Mouse (Mus musculus) kidney, adult 2 months (tissue): ENCODE results near the gene Slc22a14. TPM values are rescaled to one million over a fixed set of nuclear protein-coding genes. Genes with fewer than 3 reads are reported as not detected.

Experiments used
- DNase-seq: peaks from one replicate; pipeline ENCODE4 v3.0.0; 2021
- H3K27ac ChIP-seq: fragments of 200-500 bp; 2 replicates; pipeline ENCODE4 v1.5.1; 2012; ENCODE audit warnings: low read depth, low read length, control low read depth, inconsistent platforms; ENCODE audit not compliant: insufficient read depth
- H3K27me3 ChIP-seq: fragments of 200-500 bp; replicated peaks from 2 replicates; pipeline ENCODE4 v1.6.1; 2012; ENCODE audit warnings: mild to moderate bottlenecking, moderate library complexity, low read length, inconsistent platforms; ENCODE audit not compliant: control insufficient read depth, insufficient read depth
- H3K36me3 ChIP-seq: fragments of 200-500 bp; 2 replicates; pipeline ENCODE4 v1.6.1; 2012; ENCODE audit warnings: mild to moderate bottlenecking, moderate library complexity, low read length, inconsistent platforms; ENCODE audit not compliant: control insufficient read depth, insufficient read depth
- H3K4me1 ChIP-seq: fragments of 200-500 bp; 2 replicates; pipeline ENCODE4 v1.6.1; 2011; ENCODE audit warnings: low read length; ENCODE audit not compliant: control insufficient read depth, insufficient read depth
- H3K4me3 ChIP-seq: fragments of 200-500 bp; 2 replicates; pipeline ENCODE4 v1.5.1; 2011; ENCODE audit warnings: mild to moderate bottlenecking, low read depth, low read length, control low read depth; ENCODE audit not compliant: insufficient read depth
- CTCF ChIP-seq: fragments of 200-500 bp; conservative IDR thresholded peaks from 2 replicates; pipeline ENCODE4 v1.5.1; 2011; ENCODE audit warnings: low read depth, mild to moderate bottlenecking, control low read depth, low read length, moderate library complexity, mixed read lengths; ENCODE audit not compliant: insufficient read depth, insufficient read length
- POLR2A ChIP-seq: fragments of 200-500 bp; IDR thresholded peaks from one replicate; pipeline ENCODE4 v1.6.1; 2011; ENCODE audit warnings: low read depth, low read length, control low read depth
- WGBS: fragments of 180-500 bp; shearing (Covaris S2); methylation state at CpG from one replicate; pipeline ENCODE4 v1.1.7; 2018; 5-methylcytosine and 5-hydroxymethylcytosine counted together
- polyA plus RNA-seq: library from polyadenylated mRNA; depleted of rRNA; stranded (reverse); fragments of >200 nt; gene quantifications from 2 replicates; pipeline ENCODE4 v1.2.3, GENCODE M21; 2012

Gene Slc22a14
- polyA plus RNA-seq, 1 experiment = 1.7 TPM

DNA sequence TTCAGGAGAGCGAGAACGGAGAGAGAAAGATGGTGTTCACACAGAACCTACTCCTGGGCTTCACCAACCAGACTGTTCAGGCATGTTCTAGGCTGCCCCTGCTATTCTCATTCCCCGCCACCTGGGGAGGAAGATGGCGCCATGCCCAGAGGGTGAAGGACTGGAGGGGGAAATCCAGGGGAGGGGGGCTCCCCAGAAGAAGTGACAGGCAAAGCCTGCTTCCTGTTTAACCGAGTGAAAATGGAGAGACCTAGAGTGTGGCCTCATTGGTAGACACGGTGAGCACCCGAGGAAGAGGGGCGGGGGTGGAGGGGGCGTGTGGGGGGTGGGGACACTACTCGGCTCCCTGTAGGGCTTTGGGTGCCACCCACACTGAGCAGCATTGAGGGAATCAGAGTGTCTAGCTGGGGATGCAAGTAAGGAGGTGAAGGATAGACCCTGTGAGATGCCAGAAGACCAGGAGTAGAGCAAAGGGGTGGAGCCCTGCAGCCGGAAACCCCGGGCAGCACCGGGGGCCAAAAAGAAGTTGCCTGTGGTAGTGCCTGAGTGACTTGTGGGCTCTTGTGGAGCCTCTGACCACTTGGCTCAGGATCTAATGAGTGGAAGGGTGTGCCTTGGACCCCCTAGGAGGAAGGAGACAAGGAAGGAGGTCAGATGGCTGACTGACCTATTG lies 219.1 kb downstream of the Slc22a14 start:
- H3K36me3 ChIP-seq = no peaks in the 10 kb centered on the region
- H3K27ac ChIP-seq = no peak overlapping the region
- no peaks in the 10 kb centered on the region for H3K4me1 ChIP-seq
- H3K27me3 ChIP-seq = no peaks in the 10 kb centered on the region
- WGBS = 58% methylated on average over 13 of the region's 13 CpGs
- H3K4me3 ChIP-seq = no peak overlapping the region
- no peak for DNase-seq
- TF ChIP-seq CTCF (no peak), POLR2A (no peak)

DNA sequence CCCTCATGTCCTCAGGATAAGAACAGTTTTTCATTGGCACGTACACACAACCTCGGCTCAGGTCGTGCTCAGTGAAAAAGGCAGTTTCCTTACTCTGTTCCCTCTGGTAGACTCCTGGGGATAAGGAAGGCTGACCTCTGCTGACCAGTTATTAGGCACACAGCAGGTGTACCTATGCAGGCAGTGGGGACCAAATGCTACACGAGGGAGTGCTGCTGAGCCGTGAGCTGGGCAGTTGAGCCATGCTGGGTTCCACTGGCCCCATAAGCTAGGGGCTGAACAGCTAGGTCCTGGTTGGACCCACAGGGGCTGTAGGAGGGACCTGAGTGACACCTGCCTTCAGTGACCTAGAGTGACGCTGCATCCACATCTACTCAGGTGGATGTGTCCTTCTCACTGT lies 219.7 kb downstream of the Slc22a14 start:
- no peaks in the 10 kb centered on the region for H3K36me3 ChIP-seq
- no peak for DNase-seq
- no peaks in the 10 kb centered on the region for H3K27me3 ChIP-seq
- no peak overlapping the region for H3K4me3 ChIP-seq
- peak; percentile 32; the same call in 1 of the 2 replicates for TF ChIP-seq CTCF
- no peak for TF ChIP-seq POLR2A
- 50% methylated on average over 6 of the region's 6 CpGs for WGBS
- H3K4me1 ChIP-seq = no peaks in the 10 kb centered on the region
- no peak overlapping the region for H3K27ac ChIP-seq

DNA sequence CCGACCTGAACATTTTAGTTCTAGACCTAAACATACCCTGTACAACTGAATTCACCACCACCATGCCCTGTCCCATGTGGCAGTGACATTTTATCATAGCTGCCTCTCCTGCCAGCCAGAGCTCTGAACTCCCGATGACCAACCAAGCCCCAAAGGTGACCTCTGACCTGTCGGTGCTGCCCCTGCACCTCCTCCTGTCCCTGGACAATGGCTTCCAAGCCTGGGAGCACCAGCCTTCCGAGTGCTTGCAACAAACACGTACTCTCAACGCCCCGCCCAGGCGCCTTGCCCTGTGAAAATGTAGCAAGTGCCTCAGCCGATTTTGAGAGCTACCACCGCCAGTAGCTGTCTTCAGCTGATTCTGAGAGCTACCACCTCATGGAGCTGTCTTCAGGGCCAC lies 220.2 kb downstream of the Slc22a14 start:
- H3K27me3 ChIP-seq = no peaks in the 10 kb centered on the region
- no peak for TF ChIP-seq CTCF
- TF ChIP-seq POLR2A = no peak
- 69% methylated on average over 10 of the region's 10 CpGs for WGBS
- no peak overlapping the region for H3K27ac ChIP-seq
- H3K4me3 ChIP-seq = no peak overlapping the region
- no peaks in the 10 kb centered on the region for H3K36me3 ChIP-seq
- DNase-seq = no peak
- no peaks in the 10 kb centered on the region for H3K4me1 ChIP-seq

DNA sequence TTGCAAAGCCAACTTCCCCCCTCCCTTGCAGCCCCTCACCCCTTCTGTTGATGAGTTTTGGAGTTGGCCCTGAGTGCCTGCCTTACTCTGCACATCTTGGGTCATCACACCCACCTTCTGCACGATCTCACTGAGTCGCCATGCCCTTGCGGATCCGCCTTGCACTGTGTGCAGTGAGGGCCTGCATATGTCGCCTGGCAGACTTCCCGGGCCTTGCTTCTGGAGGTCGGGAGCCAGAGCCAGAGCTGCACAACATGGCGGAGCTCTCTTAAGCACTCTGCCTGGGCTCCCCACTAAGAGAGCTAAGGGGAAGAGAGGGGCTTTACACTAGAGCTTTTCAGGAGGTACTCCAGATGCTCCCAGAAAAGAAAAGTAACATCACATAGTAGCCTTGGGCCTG lies 220.7 kb downstream of the Slc22a14 start:
- Histone ChIP-seq H3K27ac (no peak overlapping the region), H3K27me3 (no peaks in the 10 kb centered on the region), H3K36me3 (no peaks in the 10 kb centered on the region), H3K4me3 (no peak overlapping the region), H3K4me1 (no peaks in the 10 kb centered on the region)
- DNase-seq = no peak
- TF ChIP-seq POLR2A (no peak), CTCF (no peak)
- WGBS = 75% methylated on average over 8 of the region's 8 CpGs

DNA sequence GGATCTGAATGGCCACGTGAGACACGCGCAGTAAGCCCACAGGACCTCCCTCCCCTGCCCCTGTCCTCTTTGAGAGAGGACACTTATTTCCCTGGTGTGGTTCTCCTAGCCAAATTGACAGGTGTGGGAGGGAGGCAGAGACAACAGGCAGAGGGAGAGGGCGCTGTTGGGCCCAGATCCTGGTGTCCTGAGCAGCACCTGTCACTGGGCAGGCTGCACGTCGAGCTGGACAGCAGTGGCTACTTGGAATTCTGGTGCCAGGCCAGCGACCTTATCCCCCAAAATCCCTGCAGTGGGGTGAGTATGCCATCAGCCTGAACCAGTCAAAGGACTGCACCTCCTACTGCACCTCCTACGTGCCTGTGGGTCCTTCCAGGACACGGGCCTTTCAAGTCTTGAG lies 222.0 kb downstream of the Slc22a14 start:
- no peak for DNase-seq
- 70% methylated on average over 9 of the region's 9 CpGs for WGBS
- no peaks in the 10 kb centered on the region for H3K36me3 ChIP-seq
- H3K4me1 ChIP-seq = no peaks in the 10 kb centered on the region
- no peaks in the 10 kb centered on the region for H3K27me3 ChIP-seq
- H3K4me3 ChIP-seq = no peak overlapping the region
- TF ChIP-seq CTCF (peak; percentile 41), POLR2A (no peak)
- no peak overlapping the region for H3K27ac ChIP-seq

DNA sequence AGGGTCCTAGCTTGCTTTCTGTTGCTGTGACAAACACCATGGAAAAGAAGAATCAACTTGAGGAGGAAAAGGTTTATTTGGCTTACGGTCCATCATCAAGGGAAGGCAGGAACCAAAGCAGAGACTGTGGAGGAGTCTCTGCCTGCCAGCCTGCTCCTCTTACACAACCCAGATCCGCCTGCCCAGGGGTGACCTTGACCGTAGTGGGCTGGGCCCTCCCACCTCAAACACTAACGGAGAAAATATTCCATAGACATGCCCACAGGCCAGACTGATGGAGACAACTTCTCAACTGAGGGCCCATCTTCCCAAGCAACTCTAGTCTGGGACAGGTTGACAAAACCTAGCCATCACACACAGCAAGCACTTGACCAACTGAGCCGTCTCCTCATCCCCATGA lies 223.3 kb downstream of the Slc22a14 start:
- TF ChIP-seq POLR2A (no peak), CTCF (no peak)
- WGBS = 77% methylated on average over 5 of the region's 5 CpGs
- Histone ChIP-seq H3K4me3 (no peak overlapping the region), H3K27ac (no peak overlapping the region), H3K4me1 (no peaks in the 10 kb centered on the region), H3K27me3 (no peaks in the 10 kb centered on the region), H3K36me3 (no peaks in the 10 kb centered on the region)
- DNase-seq = no peak

DNA sequence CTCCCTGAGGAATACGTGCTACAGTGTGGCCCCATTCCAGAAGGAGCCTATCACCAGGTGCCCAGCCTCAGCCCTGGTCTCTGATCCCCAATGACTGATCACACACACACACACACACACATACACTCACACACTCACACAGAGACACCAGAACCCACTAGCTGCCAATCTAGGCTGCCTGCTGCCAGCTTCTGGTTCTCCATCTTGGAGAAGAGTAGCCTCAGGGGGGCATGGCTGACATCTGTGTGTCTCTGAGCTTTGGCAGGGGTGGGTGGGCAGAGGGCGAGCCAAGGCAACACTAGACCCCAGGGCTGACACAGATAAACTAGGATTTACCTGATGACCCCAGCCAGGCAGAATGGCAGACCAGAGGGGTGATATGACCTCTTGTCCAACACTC lies 226.5 kb downstream of the Slc22a14 start:
- Histone ChIP-seq H3K36me3 (no peaks in the 10 kb centered on the region), H3K27me3 (no peaks in the 10 kb centered on the region), H3K27ac (no peak overlapping the region), H3K4me1 (no peaks in the 10 kb centered on the region), H3K4me3 (no peak overlapping the region)
- 81% methylated on average over 2 of the region's 2 CpGs for WGBS
- TF ChIP-seq POLR2A = no peak
- TF ChIP-seq CTCF = no peak
- no peak for DNase-seq
